Mouse (Mus musculus) kidney, embryonic 16.5 days (tissue): ENCODE results near the gene Cdk5r1. TPM values are rescaled to one million over a fixed set of nuclear protein-coding genes. Genes with fewer than 3 reads are reported as not detected.

Experiments
- ATAC-seq: fragments of 200-750 bp; cut with Nextera tagmentation; 2 replicates; pipeline ENCODE4 v1.8.0; 2017; ENCODE audit warnings: moderate TSS enrichment; ENCODE audit not compliant: low FRiP score, low TSS enrichment
- H3K27ac ChIP-seq: fragments of 300-500 bp; sonication (generic); 2 replicates; pipeline ENCODE4 v1.5.1; 2014; ENCODE audit warnings: low read length
- H3K27me3 ChIP-seq: fragments of 300-500 bp; sonication (generic); 2 replicates; pipeline ENCODE4 v1.6.1; 2014; ENCODE audit warnings: low read length, control low read depth, mixed read lengths; ENCODE audit not compliant: insufficient read depth
- H3K36me3 ChIP-seq: fragments of 300-500 bp; sonication (generic); 2 replicates; pipeline ENCODE4 v1.6.1; 2014; ENCODE audit warnings: low read length, control low read depth, mixed read lengths; ENCODE audit not compliant: insufficient read depth
- H3K4me1 ChIP-seq: fragments of 300-500 bp; sonication (generic); 2 replicates; pipeline ENCODE4 v1.6.1; 2014; ENCODE audit warnings: low read length, control low read depth, mixed read lengths; ENCODE audit not compliant: insufficient read depth
- H3K4me2 ChIP-seq: fragments of 300-500 bp; sonication (generic); replicated peaks from 2 replicates; pipeline ENCODE4 v1.6.1; 2014; ENCODE audit warnings: low read depth, low read length
- H3K4me3 ChIP-seq: fragments of 300-500 bp; sonication (generic); 2 replicates; pipeline ENCODE4 v1.5.1; 2014; ENCODE audit warnings: mild to moderate bottlenecking, low read length
- H3K9ac ChIP-seq: fragments of 300-500 bp; sonication (generic); replicated peaks from 2 replicates; pipeline ENCODE4 v1.6.1; 2014; ENCODE audit warnings: low read length
- H3K9me3 ChIP-seq: fragments of 300-500 bp; sonication (generic); 2 replicates; pipeline ENCODE4 v1.6.1; 2016; ENCODE audit warnings: low read length, control low read depth
- WGBS: fragments of 180-500 bp; shearing (Covaris S2); extraction: QIAGEN DNeasy Blood & Tissue Kit; methylation state at CpG from one replicate; pipeline ENCODE4 v1.1.7; 2014; 5-methylcytosine and 5-hydroxymethylcytosine counted together
- polyA plus RNA-seq: library from polyadenylated mRNA; unstranded; fragments of >200 nt; fragmentation: Nextera tagmentation; extraction: Ambion mirVana; gene quantifications from 2 replicates; pipeline ENCODE4 v1.2.1, GENCODE M21; 2015

Gene Cdk5r1
- polyA plus RNA-seq, 1 experiment from 2014 or later: 0.57 TPM

GRCm38 (mm10) chr11:80479906-80480866 is 3.4 kb downstream of the Cdk5r1 start:
- WGBS: 87% methylated on average over 31 of the region's 31 CpGs
- H3K27me3 ChIP-seq: no peaks in the 10 kb centered on the region
- no peaks in the 10 kb centered on the region for H3K36me3 ChIP-seq
- no peak overlapping the region for H3K4me3 ChIP-seq
- H3K9me3 ChIP-seq: no peaks in the 10 kb centered on the region
- no peak overlapping the region for H3K4me2 ChIP-seq
- H3K9ac ChIP-seq: no peak overlapping the region
- H3K27ac ChIP-seq: no peak overlapping the region
- no peak for ATAC-seq
- H3K4me1 ChIP-seq: peaks cover 26% of the 10 kb centered on the region

DNA sequence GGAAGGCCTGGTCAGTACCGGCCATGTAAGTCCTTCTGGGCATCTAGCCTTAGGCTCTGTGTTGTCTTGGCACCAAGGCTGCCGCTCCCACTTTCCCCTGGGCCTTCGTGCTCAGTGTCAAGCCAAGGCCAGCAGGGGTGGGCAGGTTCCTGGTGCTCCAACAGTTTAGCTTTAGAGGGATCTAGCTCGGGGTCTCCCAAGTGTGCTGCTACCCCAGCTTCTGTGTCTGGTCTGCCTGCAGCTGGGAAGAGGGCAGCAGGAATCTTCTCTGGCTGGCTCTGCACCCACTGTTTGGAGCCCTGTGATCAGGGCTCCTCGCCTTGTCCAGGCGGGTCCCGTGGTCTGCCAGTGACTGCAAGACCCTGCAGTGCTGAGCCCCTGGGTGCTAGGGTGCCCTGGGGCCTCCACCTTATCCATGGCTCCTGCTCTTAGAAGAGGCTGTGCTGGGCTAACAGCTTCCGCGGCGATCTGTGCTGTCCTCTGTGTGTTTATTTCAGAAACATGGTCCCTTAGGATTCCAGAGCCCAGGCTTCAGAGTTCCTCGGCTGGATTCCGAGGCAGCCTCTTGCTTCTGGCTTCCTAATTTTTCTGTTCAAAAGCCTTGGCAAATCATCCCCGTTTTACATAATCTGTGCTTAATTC is 4.7 kb downstream of the Cdk5r1 start:
- Histone ChIP-seq H3K27me3 (no peaks in the 10 kb centered on the region), H3K9ac (no peak overlapping the region), H3K4me3 (no peak overlapping the region), H3K4me1 (peaks cover 26% of the 10 kb centered on the region), H3K4me2 (no peak overlapping the region), H3K27ac (no peak overlapping the region), H3K9me3 (no peaks in the 10 kb centered on the region), H3K36me3 (no peaks in the 10 kb centered on the region)
- no peak for ATAC-seq
- 79% methylated on average over 13 of the region's 13 CpGs for WGBS

GRCm38 (mm10) chr11:80482347-80482746 is 5.5 kb downstream of the Cdk5r1 start:
- no peak overlapping the region for H3K4me2 ChIP-seq
- no peak overlapping the region for H3K9ac ChIP-seq
- no peak overlapping the region for H3K4me3 ChIP-seq
- peaks cover 26% of the 10 kb centered on the region for H3K4me1 ChIP-seq
- no peaks in the 10 kb centered on the region for H3K9me3 ChIP-seq
- WGBS: 74% methylated on average over 10 of the region's 10 CpGs
- no peak overlapping the region for H3K27ac ChIP-seq
- no peaks in the 10 kb centered on the region for H3K27me3 ChIP-seq
- H3K36me3 ChIP-seq: no peaks in the 10 kb centered on the region
- ATAC-seq: no peak

- H3K27ac ChIP-seq: no peak overlapping the region
These were observed 6.1 kb downstream of the Cdk5r1 start for GRCm38 (mm10) chr11:80482921-80483320.

DNA sequence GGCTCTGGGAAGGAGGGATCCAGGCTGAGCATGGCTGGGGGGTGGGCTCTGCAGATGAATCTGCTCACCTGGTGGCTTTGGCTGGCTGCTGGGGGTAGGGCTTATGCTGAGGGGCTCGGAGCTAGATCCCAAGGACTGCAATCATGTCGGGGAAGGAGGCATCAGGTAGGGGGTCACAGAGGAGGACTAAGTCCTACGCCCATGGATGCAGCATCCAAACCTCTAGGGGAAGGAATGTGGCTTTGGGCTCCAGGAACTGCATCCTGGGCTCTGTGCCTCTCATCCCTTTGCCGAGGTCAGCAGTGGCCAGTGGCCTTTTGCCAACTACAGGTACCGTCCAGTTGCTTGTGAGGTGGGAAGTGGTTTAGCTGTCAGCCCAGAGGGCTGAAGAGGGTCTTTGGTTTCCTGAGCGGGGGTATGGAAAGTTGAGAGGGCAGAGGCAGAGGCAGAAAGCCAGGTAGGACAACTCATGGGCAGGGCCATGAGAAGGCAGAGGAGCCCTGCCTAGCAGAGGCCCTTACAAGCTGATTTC is 6.8 kb downstream of the Cdk5r1 start:
- Histone ChIP-seq H3K27ac (no peak overlapping the region), H3K27me3 (no peaks in the 10 kb centered on the region), H3K36me3 (no peaks in the 10 kb centered on the region), H3K9ac (no peak overlapping the region), H3K4me3 (no peak overlapping the region), H3K4me2 (no peak overlapping the region), H3K9me3 (no peaks in the 10 kb centered on the region), H3K4me1 (peaks cover 18% of the 10 kb centered on the region)
- WGBS: 80% methylated on average over 6 of the region's 6 CpGs
- ATAC-seq: no peak

More at GRCm38 (mm10) chr11:80482921-80483320, 6.1 kb downstream of the Cdk5r1 start:
- Histone ChIP-seq H3K4me3 (no peak overlapping the region), H3K36me3 (no peaks in the 10 kb centered on the region), H3K4me2 (no peak overlapping the region), H3K9me3 (no peaks in the 10 kb centered on the region), H3K4me1 (peaks cover 21% of the 10 kb centered on the region), H3K9ac (no peak overlapping the region), H3K27me3 (no peaks in the 10 kb centered on the region)
- no peak for ATAC-seq
- 95% methylated on average over 7 of the region's 7 CpGs for WGBS

DNA sequence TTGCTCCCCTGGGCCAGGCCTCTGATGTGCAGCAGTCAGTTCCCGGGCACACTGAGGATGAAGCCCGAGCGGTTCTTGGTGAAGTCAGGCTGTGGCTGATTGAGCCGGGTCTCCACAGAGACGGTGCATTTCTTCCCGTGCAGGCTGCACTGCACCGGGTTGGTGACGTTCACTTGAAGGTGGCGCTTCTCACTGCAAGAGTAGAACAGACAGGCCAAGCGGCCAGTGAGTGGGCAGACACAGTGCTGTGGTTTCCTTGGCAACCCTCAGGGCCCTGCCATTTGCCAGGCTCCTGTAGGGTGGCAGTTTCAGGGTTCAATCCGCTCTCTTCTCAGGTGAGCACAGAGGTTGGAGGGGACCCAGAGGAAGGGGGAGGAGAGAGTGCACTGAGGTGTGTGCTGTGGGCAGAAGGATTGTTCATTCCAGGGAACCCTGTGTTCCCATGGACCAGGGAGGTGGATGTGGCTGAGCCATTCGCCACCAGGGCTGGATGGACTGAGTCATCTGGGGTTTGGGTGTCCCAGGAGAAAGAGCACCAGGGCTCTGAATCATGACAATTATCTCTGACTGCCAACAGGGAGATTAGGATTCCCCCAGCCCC is 7.5 kb downstream of the Cdk5r1 start:
- no peak overlapping the region for H3K4me3 ChIP-seq
- no peaks in the 10 kb centered on the region for H3K36me3 ChIP-seq
- H3K27me3 ChIP-seq: no peaks in the 10 kb centered on the region
- H3K27ac ChIP-seq: no peak overlapping the region
- no peaks in the 10 kb centered on the region for H3K9me3 ChIP-seq
- WGBS: 36% methylated on average over 12 of the region's 12 CpGs
- H3K9ac ChIP-seq: no peak overlapping the region; the same call in 1 of the 2 replicates
- H3K4me2 ChIP-seq: peak overlapping the region; percentile 26; the same call in 1 of the 2 replicates
- H3K4me1 ChIP-seq: peaks cover 16% of the 10 kb centered on the region
- peak; percentile 79 for ATAC-seq

GRCm38 (mm10) chr11:80485120-80485551 is 8.3 kb downstream of the Cdk5r1 start:
- H3K9me3 ChIP-seq: no peaks in the 10 kb centered on the region
- no peak overlapping the region for H3K4me2 ChIP-seq
- no peak for ATAC-seq
- H3K36me3 ChIP-seq: no peaks in the 10 kb centered on the region
- 81% methylated on average over 9 of the region's 9 CpGs for WGBS
- H3K27ac ChIP-seq: no peak overlapping the region
- no peak overlapping the region for H3K9ac ChIP-seq
- no peaks in the 10 kb centered on the region for H3K27me3 ChIP-seq
- no peak overlapping the region for H3K4me3 ChIP-seq
- H3K4me1 ChIP-seq: peaks cover 17% of the 10 kb centered on the region

DNA sequence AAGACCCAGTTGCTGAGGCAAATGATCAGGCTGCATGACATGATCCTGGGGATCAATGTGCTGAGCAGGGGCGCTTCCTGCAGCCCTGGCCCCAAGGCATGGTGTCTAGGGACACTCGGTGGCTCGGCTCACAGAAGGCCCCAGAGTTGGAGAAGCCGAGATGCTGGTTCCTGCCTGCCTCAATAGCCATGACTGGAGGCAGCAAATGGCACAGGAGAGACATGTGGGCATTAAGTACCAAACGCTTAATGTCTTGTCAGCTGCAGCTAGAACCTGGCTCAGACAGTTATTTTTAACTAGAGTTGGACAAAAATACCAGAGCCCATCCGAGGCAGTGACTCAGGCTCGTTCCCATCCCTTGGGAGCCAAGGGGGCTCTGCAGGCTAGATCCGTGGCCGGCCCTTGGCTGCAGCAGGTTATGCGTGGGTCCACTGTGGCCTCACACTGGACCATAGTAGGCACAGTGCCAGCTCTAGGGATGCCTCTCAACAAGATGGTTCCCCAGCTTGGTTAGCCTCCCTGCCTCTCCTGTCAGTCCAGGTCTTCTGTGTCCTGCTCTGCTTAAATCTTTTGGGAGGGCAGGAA is 8.9 kb downstream of the Cdk5r1 start:
- Histone ChIP-seq H3K9me3 (no peaks in the 10 kb centered on the region), H3K36me3 (no peaks in the 10 kb centered on the region), H3K27me3 (no peaks in the 10 kb centered on the region), H3K4me3 (no peak overlapping the region), H3K27ac (no peak overlapping the region), H3K4me1 (peaks cover 17% of the 10 kb centered on the region), H3K4me2 (no peak overlapping the region), H3K9ac (no peak overlapping the region)
- no peak for ATAC-seq
- 77% methylated on average over 10 of the region's 10 CpGs for WGBS

GRCm38 (mm10) chr11:80487904-80488587 is 11.2 kb downstream of the Cdk5r1 start:
- Histone ChIP-seq H3K9ac (no peak overlapping the region), H3K4me1 (peaks cover 17% of the 10 kb centered on the region), H3K27me3 (no peaks in the 10 kb centered on the region), H3K9me3 (no peaks in the 10 kb centered on the region), H3K27ac (no peak overlapping the region), H3K4me2 (no peak overlapping the region), H3K36me3 (no peaks in the 10 kb centered on the region), H3K4me3 (no peak overlapping the region)
- WGBS: 79% methylated on average over 15 of the region's 15 CpGs
- ATAC-seq: no peak
